Mouse (Mus musculus) lung, embryonic 15.5 days (tissue): ENCODE results near the gene Khk. TPM values are rescaled to one million over a fixed set of nuclear protein-coding genes. Genes with fewer than 3 reads are reported as not detected.
A peak's percentile ranks its signal among the peaks of the same experiment; 100 is the strongest.

Source experiments
- ATAC-seq: fragments of 200-750 bp; cut with Nextera tagmentation; 2 replicates; pipeline ENCODE4 v1.8.0; 2017; ENCODE audit warnings: moderate number of reproducible peaks, borderline replicate concordance; ENCODE audit not compliant: low FRiP score, low TSS enrichment; ENCODE audit errors: extremely low read depth
- H3K27ac ChIP-seq: fragments of 300-500 bp; sonication (generic); 2 replicates; pipeline ENCODE4 v1.5.1; 2015; ENCODE audit warnings: moderate library complexity, mild to moderate bottlenecking, inconsistent platforms
- H3K27me3 ChIP-seq: fragments of 300-500 bp; sonication (generic); 2 replicates; pipeline ENCODE4 v1.6.1; 2015; ENCODE audit warnings: inconsistent platforms
- H3K36me3 ChIP-seq: fragments of 300-500 bp; sonication (generic); 2 replicates; pipeline ENCODE4 v1.6.1; 2015; ENCODE audit warnings: inconsistent platforms
- H3K4me1 ChIP-seq: fragments of 300-500 bp; sonication (generic); 2 replicates; pipeline ENCODE4 v1.6.1; 2015; ENCODE audit warnings: inconsistent platforms
- H3K4me2 ChIP-seq: fragments of 300-500 bp; sonication (generic); 2 replicates; pipeline ENCODE4 v1.6.1; 2015; ENCODE audit warnings: inconsistent platforms, mild to moderate bottlenecking, moderate library complexity
- H3K4me3 ChIP-seq: fragments of 300-500 bp; sonication (generic); 2 replicates; pipeline ENCODE4 v1.5.1; 2015; ENCODE audit warnings: mild to moderate bottlenecking, inconsistent platforms
- H3K9ac ChIP-seq: fragments of 300-500 bp; sonication (generic); 2 replicates; pipeline ENCODE4 v1.6.1; 2015; ENCODE audit warnings: inconsistent platforms
- H3K9me3 ChIP-seq: fragments of 300-500 bp; sonication (generic); 2 replicates; pipeline ENCODE4 v1.6.1; 2016; ENCODE audit warnings: inconsistent platforms
- WGBS: fragments of 180-500 bp; shearing (Covaris S2); methylation state at CpG from one replicate; pipeline ENCODE4 v1.1.7; 2015; 5-methylcytosine and 5-hydroxymethylcytosine counted together
- polyA plus RNA-seq: library from polyadenylated mRNA; unstranded; fragments of >200 nt; fragmentation: Nextera tagmentation; extraction: Ambion mirVana; gene quantifications from 2 replicates; pipeline ENCODE4 v1.2.1, GENCODE M21; 2015

Gene Khk
- polyA plus RNA-seq, 1 experiment from 2014 or later = 14.6 TPM

GRCm38 (mm10) chr5:30961545-30962505 is 40.6 kb downstream of the Khk start:
- no peak for ATAC-seq
- H3K27ac ChIP-seq = no peak overlapping the region

GRCm38 (mm10) chr5:30963916-30964315 is 42.7 kb downstream of the Khk start:
- no peak for ATAC-seq
- no peak overlapping the region for H3K4me3 ChIP-seq
- no peak overlapping the region for H3K27ac ChIP-seq
- H3K36me3 ChIP-seq = no peaks in the 10 kb centered on the region
- no peak overlapping the region for H3K4me2 ChIP-seq
- H3K4me1 ChIP-seq = peaks cover 11% of the 10 kb centered on the region
- H3K9ac ChIP-seq = no peak overlapping the region
- 78% methylated on average over 3 of the region's 3 CpGs for WGBS
- H3K27me3 ChIP-seq = no peaks in the 10 kb centered on the region
- no peaks in the 10 kb centered on the region for H3K9me3 ChIP-seq

More at GRCm38 (mm10) chr5:30961545-30962505, 40.6 kb downstream of the Khk start:
- Histone ChIP-seq H3K27me3 (no peaks in the 10 kb centered on the region), H3K4me3 (no peak overlapping the region), H3K4me1 (peaks cover 24% of the 10 kb centered on the region), H3K36me3 (peaks cover 15% of the 10 kb centered on the region), H3K9me3 (no peaks in the 10 kb centered on the region), H3K9ac (no peak overlapping the region), H3K4me2 (no peak overlapping the region)
- WGBS = 51% methylated on average over 10 of the region's 10 CpGs

- Histone ChIP-seq H3K27ac (no peak overlapping the region), H3K27me3 (no peaks in the 10 kb centered on the region), H3K9ac (no peak overlapping the region), H3K9me3 (no peaks in the 10 kb centered on the region), H3K36me3 (no peaks in the 10 kb centered on the region), H3K4me3 (no peak overlapping the region), H3K4me1 (no peaks in the 10 kb centered on the region), H3K4me2 (no peak overlapping the region)
- WGBS = 82% methylated on average over 4 of the region's 4 CpGs
- ATAC-seq = no peak
These were observed 45.0 kb downstream of the Khk start for GRCm38 (mm10) chr5:30966189-30966588.

- H3K36me3 ChIP-seq = no peaks in the 10 kb centered on the region
- H3K9ac ChIP-seq = no peak within 1 kb of the TSS
- no peaks in the 10 kb centered on the region for H3K27me3 ChIP-seq
- H3K4me3 ChIP-seq = no peak within 1 kb of the TSS
- H3K4me1 ChIP-seq = no peaks in the 10 kb centered on the region
- H3K27ac ChIP-seq = no peak within 1 kb of the TSS
- no peaks in the 10 kb centered on the region for H3K9me3 ChIP-seq
- ATAC-seq = no peak
- H3K4me2 ChIP-seq = no peak within 1 kb of the TSS
- WGBS = 39% methylated on average over 8 of the region's 8 CpGs
These were observed 47.2 kb downstream of the Khk start, which contains the start of gene Tcf23 for GRCm38 (mm10) chr5:30968416-30968815. TSS of gene Tcf23 (plus strand) at chr5:30968662.

- Histone ChIP-seq H3K27me3 (no peaks in the 10 kb centered on the region), H3K4me3 (no peak overlapping the region), H3K9me3 (no peaks in the 10 kb centered on the region), H3K9ac (no peak overlapping the region), H3K27ac (no peak overlapping the region), H3K36me3 (no peaks in the 10 kb centered on the region), H3K4me2 (no peak overlapping the region), H3K4me1 (0 out of 2 replicates have a peak, but pooled peaks cover 5% of the 10 kb centered on the region)
- 61% methylated on average over 2 of the region's 2 CpGs for WGBS
- ATAC-seq = no peak
These were observed 48.2 kb downstream of the Khk start for GRCm38 (mm10) chr5:30969440-30969839.

- 57% methylated on average over 9 of the region's 9 CpGs for WGBS
- no peaks in the 10 kb centered on the region for H3K36me3 ChIP-seq
- no peak overlapping the region for H3K9ac ChIP-seq
- H3K27ac ChIP-seq = no peak overlapping the region
- no peaks in the 10 kb centered on the region for H3K27me3 ChIP-seq
- peaks cover 12% of the 10 kb centered on the region; the same call in 1 of the 2 replicates for H3K4me1 ChIP-seq
- no peaks in the 10 kb centered on the region for H3K9me3 ChIP-seq
- peak; percentile 57; the same call in 1 of the 2 replicates for ATAC-seq
- no peak overlapping the region for H3K4me3 ChIP-seq
- no peak overlapping the region for H3K4me2 ChIP-seq
These were observed 53.8 kb downstream of the Khk start for GRCm38 (mm10) chr5:30974870-30975656.

Other genes with a start within 250 kb of the Khk start
- 4.8 and 5.3 TPM in 2 replicates for gene Dpysl5, start 209.9 kb upstream of the Khk start, polyA plus RNA-seq
- 19.4 and 21.7 TPM in 2 replicates for gene Mapre3, start 106.8 kb upstream of the Khk start, polyA plus RNA-seq
- gene Tmem214, start 53.4 kb upstream of the Khk start, polyA plus RNA-seq = 78.4 and 79.8 TPM in 2 replicates
- 20.4 and 21.0 TPM in 2 replicates for gene Agbl5, start 32.7 kb upstream of the Khk start, polyA plus RNA-seq
- 421 and 449 TPM in 2 replicates for gene Ost4, start 13.6 kb upstream of the Khk start, polyA plus RNA-seq
- 228 and 233 TPM in 2 replicates for gene Emilin1, start 8.0 kb upstream of the Khk start, polyA plus RNA-seq
- gene Cgref1, start 24.2 kb downstream of the Khk start, polyA plus RNA-seq = 2.3 and 2.4 TPM in 2 replicates
- gene Preb, start 38.9 kb downstream of the Khk start, polyA plus RNA-seq = 135 TPM in 2 replicates
- gene Tcf23, start 47.2 kb downstream of the Khk start, polyA plus RNA-seq = 0.29 and 0.35 TPM in 2 replicates
- gene Atraid, start 126.9 kb downstream of the Khk start, polyA plus RNA-seq = 149 and 154 TPM in 2 replicates
- gene Slc5a6, start 127.5 kb downstream of the Khk start, polyA plus RNA-seq = 7.8 and 8.1 TPM in 2 replicates
- 27.5 and 29.6 TPM in 2 replicates for gene Cad, start 133.3 kb downstream of the Khk start, polyA plus RNA-seq
- not detected in 2 replicates for gene Dnajc5g, start 184.9 kb downstream of the Khk start, polyA plus RNA-seq
- 0.25 and 0.29 TPM in 2 replicates for gene Slc30a3, start 186.8 kb downstream of the Khk start, polyA plus RNA-seq
- 0.36 and 0.70 TPM in 2 replicates for gene Trim54, start 195.3 kb downstream of the Khk start, polyA plus RNA-seq
- not detected in 2 replicates for gene Ucn, start 217.4 kb downstream of the Khk start, polyA plus RNA-seq
- 51.3 and 60.6 TPM in 2 replicates for gene Mpv17, start 232.8 kb downstream of the Khk start, polyA plus RNA-seq